Mouse (Mus musculus) hindbrain, embryonic 10.5 days (tissue): Measurements from ENCODE around the gene 4921536K21Rik. TPM values are rescaled to one million over a fixed set of nuclear protein-coding genes. Genes with fewer than 3 reads are reported as not detected.
A peak's percentile ranks its signal among the peaks of the same experiment; 100 is the strongest.

Source experiments
- DNase-seq: peaks from one replicate; pipeline ENCODE4 v3.0.0-alpha.2; 2017; ENCODE audit warnings: low spot score
- H3K27ac ChIP-seq: fragments of 300-500 bp; sonication (generic); 2 replicates; pipeline ENCODE4 v1.5.1; 2016; ENCODE audit warnings: mild to moderate bottlenecking, moderate library complexity
- H3K27me3 ChIP-seq: fragments of 300-500 bp; sonication (generic); 2 replicates; pipeline ENCODE4 v1.6.1; 2016; ENCODE audit warnings: mild to moderate bottlenecking; ENCODE audit not compliant: poor library complexity, insufficient read depth, severe bottlenecking
- H3K36me3 ChIP-seq: fragments of 300-500 bp; sonication (generic); 2 replicates; pipeline ENCODE4 v1.6.1; 2016; ENCODE audit warnings: mild to moderate bottlenecking, moderate library complexity
- H3K4me1 ChIP-seq: fragments of 300-500 bp; sonication (generic); replicated peaks from 2 replicates; pipeline ENCODE4 v1.6.1; 2016; ENCODE audit warnings: mild to moderate bottlenecking
- H3K4me3 ChIP-seq: fragments of 300-500 bp; sonication (generic); 2 replicates; pipeline ENCODE4 v1.5.1; 2016; ENCODE audit warnings: mild to moderate bottlenecking, moderate library complexity
- H3K9me3 ChIP-seq: fragments of 300-500 bp; sonication (generic); 2 replicates; pipeline ENCODE4 v1.6.1; 2016; ENCODE audit warnings: mild to moderate bottlenecking, moderate library complexity
- WGBS: fragments of 180-500 bp; shearing (Covaris S2); methylation state at CpG from one replicate; pipeline ENCODE4 v1.1.7; 2016; 5-methylcytosine and 5-hydroxymethylcytosine counted together
- polyA plus RNA-seq: library from polyadenylated mRNA; unstranded; fragments of >200 nt; fragmentation: Nextera tagmentation; extraction: Ambion mirVana; gene quantifications from 2 replicates; pipeline ENCODE4 v1.2.1, GENCODE M21; 2016

4921536K21Rik gene
- polyA plus RNA-seq, 1 experiment from 2014 or later, result 1.8 TPM

DNA sequence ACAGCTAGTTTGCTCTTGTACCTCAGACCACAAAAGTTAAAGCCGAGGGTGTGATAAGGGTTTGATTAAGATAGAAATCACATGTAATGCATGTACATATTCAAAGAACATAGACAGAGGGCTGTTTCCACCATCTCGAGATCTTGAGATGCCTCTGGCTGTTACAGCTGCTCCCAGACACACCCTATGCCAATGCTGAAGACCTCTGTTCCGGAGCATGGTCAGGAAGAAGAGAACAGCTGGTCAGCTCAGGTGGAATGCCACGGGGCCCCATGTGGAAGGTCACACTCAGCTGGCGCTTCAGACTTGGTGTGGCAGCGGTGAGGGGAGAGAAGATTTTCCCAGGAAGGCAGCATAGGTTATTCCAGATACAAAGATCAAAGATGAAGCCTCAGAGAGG, 9.8 kb upstream of the 4921536K21Rik start:
- DNase-seq, result no peak
- peaks cover 24% of the 10 kb centered on the region for H3K36me3 ChIP-seq
- no peaks in the 10 kb centered on the region for H3K27me3 ChIP-seq
- WGBS, result 82% methylated on average over 6 of the region's 6 CpGs
- no peaks in the 10 kb centered on the region for H3K9me3 ChIP-seq
- H3K4me3 ChIP-seq, result no peak overlapping the region
- H3K27ac ChIP-seq, result no peak overlapping the region
- H3K4me1 ChIP-seq, result peaks cover 18% of the 10 kb centered on the region

GRCm38 (mm10) chr11:3903046-3903445, 8.1 kb upstream of the 4921536K21Rik start:
- Histone ChIP-seq H3K36me3 (peaks cover 40% of the 10 kb centered on the region), H3K27me3 (no peaks in the 10 kb centered on the region), H3K9me3 (no peaks in the 10 kb centered on the region), H3K27ac (no peak overlapping the region), H3K4me1 (peaks cover 10% of the 10 kb centered on the region), H3K4me3 (no peak overlapping the region)
- 74% methylated on average over 5 of the region's 5 CpGs for WGBS
- DNase-seq, result no peak

DNA sequence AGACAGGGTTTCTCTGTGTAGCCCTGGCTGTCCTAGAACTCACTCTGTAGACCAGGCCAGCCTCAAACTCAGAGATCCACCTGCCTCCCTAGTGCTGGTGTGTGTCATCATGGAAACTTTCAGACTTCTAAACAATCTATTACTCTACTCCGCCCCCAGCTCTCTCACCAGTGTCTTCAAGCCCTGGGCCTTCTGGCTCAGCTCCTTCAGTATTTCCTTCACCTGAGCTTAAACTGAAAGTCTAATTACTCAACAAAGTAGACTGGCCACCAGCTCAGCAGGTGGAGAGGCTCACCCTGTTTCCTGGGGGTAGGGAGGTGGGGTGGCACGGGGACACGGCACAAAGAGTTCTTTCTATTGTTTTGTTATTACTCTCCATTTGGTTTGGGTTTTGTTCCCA, 7.6 kb upstream of the 4921536K21Rik start:
- Histone ChIP-seq H3K36me3 (peaks cover 42% of the 10 kb centered on the region), H3K27me3 (no peaks in the 10 kb centered on the region), H3K4me3 (no peak overlapping the region), H3K9me3 (no peaks in the 10 kb centered on the region), H3K4me1 (0 out of 2 replicates have a peak, but pooled peaks cover 6% of the 10 kb centered on the region), H3K27ac (no peak overlapping the region)
- WGBS, result 86% methylated on average over 3 of the region's 3 CpGs
- DNase-seq, result no peak

DNA sequence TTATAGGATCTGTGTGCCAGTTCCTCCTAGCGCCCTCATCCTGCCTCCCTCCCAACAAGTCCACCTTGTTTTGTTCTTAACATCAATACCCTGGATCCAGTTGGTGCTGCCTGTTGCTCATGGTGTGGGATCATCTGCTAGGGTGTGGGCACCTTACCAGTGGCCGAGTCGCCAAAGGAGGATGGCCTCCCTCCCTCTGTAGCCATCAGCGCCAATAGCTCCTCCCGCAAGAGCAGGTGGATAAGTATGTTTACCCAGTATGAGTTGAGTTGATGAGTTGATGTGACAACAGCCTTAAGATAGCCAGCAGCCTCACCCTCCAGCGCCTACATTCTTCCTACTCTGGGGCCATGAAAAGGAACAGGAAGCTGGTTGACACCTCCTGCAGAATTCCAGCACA, 5.4 kb upstream of the 4921536K21Rik start:
- H3K36me3 ChIP-seq, result peaks cover 42% of the 10 kb centered on the region
- H3K27me3 ChIP-seq, result no peaks in the 10 kb centered on the region
- WGBS, result 86% methylated on average over 6 of the region's 6 CpGs
- no peak for DNase-seq
- H3K4me1 ChIP-seq, result peaks cover 6% of the 10 kb centered on the region; the same call in 1 of the 2 replicates
- 0 out of 2 replicates have a peak, but pooled peaks cover 2% of the 10 kb centered on the region for H3K9me3 ChIP-seq
- no peak overlapping the region for H3K27ac ChIP-seq
- no peak overlapping the region for H3K4me3 ChIP-seq

GRCm38 (mm10) chr11:3895933-3896332, 1.0 kb upstream of the 4921536K21Rik start:
- 89% methylated on average over 1 of the region's 1 CpGs for WGBS
- H3K4me1 ChIP-seq, result peaks cover 10% of the 10 kb centered on the region
- peaks cover 42% of the 10 kb centered on the region for H3K36me3 ChIP-seq
- H3K27ac ChIP-seq, result no peak overlapping the region
- no peaks in the 10 kb centered on the region for H3K27me3 ChIP-seq
- H3K4me3 ChIP-seq, result no peak overlapping the region
- H3K9me3 ChIP-seq, result 0 out of 2 replicates have a peak, but pooled peaks cover 2% of the 10 kb centered on the region
- no peak for DNase-seq

GRCm38 (mm10) chr11:3895458-3895857, 560 bp upstream of the 4921536K21Rik start:
- H3K27ac ChIP-seq, result peak overlapping the region; percentile 93
- 8% methylated on average over 10 of the region's 10 CpGs for WGBS
- no peak for DNase-seq

GRCm38 (mm10) chr11:3893970-3894369, 928 bp downstream of the 4921536K21Rik start:
- no peaks in the 10 kb centered on the region for H3K27me3 ChIP-seq
- H3K27ac ChIP-seq, result peak overlapping the region; percentile 93
- H3K36me3 ChIP-seq, result peaks cover 28% of the 10 kb centered on the region
- no peak for DNase-seq
- 0 out of 2 replicates have a peak, but pooled peaks cover 2% of the 10 kb centered on the region for H3K9me3 ChIP-seq
- H3K4me1 ChIP-seq, result peaks cover 10% of the 10 kb centered on the region
- 80% methylated on average over 6 of the region's 6 CpGs for WGBS
- H3K4me3 ChIP-seq, result peak overlapping the region; percentile 65

More at GRCm38 (mm10) chr11:3895458-3895857, 560 bp upstream of the 4921536K21Rik start:
- Histone ChIP-seq H3K4me1 (peaks cover 10% of the 10 kb centered on the region), H3K4me3 (peak overlapping the region; percentile 65), H3K27me3 (no peaks in the 10 kb centered on the region), H3K9me3 (0 out of 2 replicates have a peak, but pooled peaks cover 2% of the 10 kb centered on the region), H3K36me3 (peaks cover 42% of the 10 kb centered on the region)

DNA sequence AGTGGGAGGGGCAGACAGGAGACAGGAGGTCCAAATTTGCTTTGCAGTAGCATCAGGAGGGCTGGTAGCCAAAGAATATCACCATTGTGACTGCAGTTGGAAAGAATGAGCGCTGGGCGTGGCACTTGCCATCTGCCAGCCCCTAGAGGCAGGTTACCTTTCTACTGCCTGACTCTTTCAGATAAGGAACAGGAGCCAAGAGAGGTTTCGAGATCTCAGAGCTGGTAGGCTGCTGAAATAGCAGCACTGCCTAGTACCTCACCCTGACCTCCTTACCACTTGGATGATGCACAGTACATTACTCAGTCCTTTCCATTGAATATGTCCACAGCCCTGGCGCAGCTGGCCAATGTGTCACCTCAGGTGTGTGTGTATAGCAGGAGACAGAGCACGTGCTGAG, 7.6 kb downstream of the 4921536K21Rik start:
- H3K4me3 ChIP-seq, result no peak overlapping the region
- H3K27me3 ChIP-seq, result no peaks in the 10 kb centered on the region
- no peak overlapping the region for H3K27ac ChIP-seq
- no peaks in the 10 kb centered on the region for H3K9me3 ChIP-seq
- H3K36me3 ChIP-seq, result no peaks in the 10 kb centered on the region
- peaks cover 21% of the 10 kb centered on the region; the same call in 1 of the 2 replicates for H3K4me1 ChIP-seq
- WGBS, result 82% methylated on average over 5 of the region's 5 CpGs
- no peak for DNase-seq

DNA sequence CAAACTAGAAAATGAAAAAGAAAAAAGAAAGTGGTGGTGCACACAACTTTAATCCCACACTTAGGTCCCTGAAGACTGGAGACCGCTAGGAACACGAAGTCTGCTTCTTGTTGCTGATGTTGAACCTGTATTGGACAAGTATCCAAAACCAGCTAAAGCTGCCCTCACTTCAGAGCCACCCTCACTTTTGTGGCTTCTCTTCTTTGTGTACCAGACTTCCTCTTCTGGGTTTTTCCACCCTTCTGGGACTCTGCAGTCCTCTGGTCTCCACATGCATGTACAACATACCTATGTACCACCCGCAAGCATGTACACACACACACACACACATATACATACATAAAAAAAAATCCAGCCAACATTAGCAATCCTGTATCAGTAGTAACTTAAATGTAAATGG, 11.2 kb downstream of the 4921536K21Rik start:
- 92% methylated on average over 3 of the region's 3 CpGs for WGBS
- Histone ChIP-seq H3K27ac (no peak overlapping the region), H3K4me1 (peaks cover 21% of the 10 kb centered on the region; the same call in 1 of the 2 replicates), H3K27me3 (no peaks in the 10 kb centered on the region), H3K4me3 (no peak overlapping the region), H3K9me3 (no peaks in the 10 kb centered on the region), H3K36me3 (no peaks in the 10 kb centered on the region)
- no peak for DNase-seq

- no peak overlapping the region for H3K27ac ChIP-seq
- 31% methylated on average over 2 of the region's 2 CpGs for WGBS
- H3K9me3 ChIP-seq, result no peaks in the 10 kb centered on the region
- no peaks in the 10 kb centered on the region for H3K27me3 ChIP-seq
- H3K4me1 ChIP-seq, result peaks cover 12% of the 10 kb centered on the region; the same call in 1 of the 2 replicates
- peak; percentile 74 for DNase-seq
- H3K36me3 ChIP-seq, result no peaks in the 10 kb centered on the region
- no peak overlapping the region for H3K4me3 ChIP-seq
Measured at GRCm38 (mm10) chr11:3879836-3880235, 15.1 kb downstream of the 4921536K21Rik start.

DNA sequence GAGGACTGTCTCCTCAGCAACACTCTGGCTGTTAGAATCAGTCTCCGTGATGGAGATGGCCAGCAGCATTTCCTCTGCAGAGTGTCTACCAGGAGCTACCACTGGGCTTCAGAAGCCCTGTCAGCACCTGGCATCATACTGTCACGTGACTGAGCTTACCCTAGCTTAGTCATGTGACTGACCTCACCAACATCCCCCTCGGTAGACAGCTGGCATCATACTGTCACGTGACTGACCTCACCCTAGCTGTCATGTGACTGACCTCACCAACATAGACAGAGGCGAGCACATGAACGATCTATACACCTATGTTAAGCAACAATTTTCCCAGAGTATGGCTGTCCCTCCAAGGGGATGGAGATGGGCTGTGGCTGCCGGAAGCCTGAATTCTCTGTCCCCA, 16.2 kb downstream of the 4921536K21Rik start:
- Histone ChIP-seq H3K4me3 (no peak overlapping the region), H3K27me3 (no peaks in the 10 kb centered on the region), H3K36me3 (no peaks in the 10 kb centered on the region), H3K9me3 (no peaks in the 10 kb centered on the region), H3K4me1 (0 out of 2 replicates have a peak, but pooled peaks cover 4% of the 10 kb centered on the region), H3K27ac (no peak overlapping the region)
- WGBS, result 81% methylated on average over 7 of the region's 7 CpGs
- DNase-seq, result no peak

DNA sequence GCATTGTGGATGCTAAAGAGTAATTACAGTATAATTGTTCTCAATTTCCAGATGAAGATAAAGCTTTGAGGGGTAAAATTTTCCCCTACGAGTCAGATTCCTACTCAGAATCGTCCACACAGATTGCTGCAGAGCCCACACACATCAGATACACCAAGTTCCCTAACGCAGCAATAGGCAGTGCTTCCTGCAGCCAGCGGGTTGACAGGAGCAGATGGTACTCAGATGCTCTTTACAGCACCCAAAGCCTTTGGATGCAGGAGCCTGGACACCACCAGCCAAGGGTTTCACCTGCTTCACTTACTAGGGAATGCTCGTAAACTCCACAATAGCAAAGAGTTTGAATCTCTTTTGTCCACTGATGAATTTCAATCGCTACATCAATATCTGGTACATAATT, 18.5 kb downstream of the 4921536K21Rik start:
- Histone ChIP-seq H3K36me3 (no peaks in the 10 kb centered on the region), H3K4me3 (no peak overlapping the region), H3K9me3 (no peaks in the 10 kb centered on the region), H3K4me1 (no peaks in the 10 kb centered on the region), H3K27ac (no peak overlapping the region), H3K27me3 (no peaks in the 10 kb centered on the region)
- no peak for DNase-seq
- WGBS, result 83% methylated on average over 6 of the region's 6 CpGs

GRCm38 (mm10) chr11:3864343-3864742, 30.6 kb downstream of the 4921536K21Rik start:
- DNase-seq, result peak; percentile 3
- Histone ChIP-seq H3K9me3 (no peaks in the 10 kb centered on the region), H3K4me1 (peaks cover 17% of the 10 kb centered on the region), H3K27me3 (peaks cover 50% of the 10 kb centered on the region), H3K27ac (0 out of 2 replicates have a peak overlapping the region, but pooled peaks have one; percentile 81), H3K36me3 (no peaks in the 10 kb centered on the region), H3K4me3 (peak overlapping the region; percentile 61)
- WGBS, result 45% methylated on average over 6 of the region's 6 CpGs
